Mouse (Mus musculus) cerebellum, postnatal 36 days (tissue): ENCODE data around the gene Prr36.

Experiments used
- DNase-seq, 2 experiments: peaks; one replicate each; pipeline ENCODE4 v3.0.0; 2021 to 2022; ENCODE audit warnings: mixed read lengths in 2 of 2

Gene Prr36

GRCm38 (mm10) chr8:4201321-4201720 lies 15.9 kb downstream of the Prr36 start:
- DNase-seq = no peak

GRCm38 (mm10) chr8:4193588-4193894 lies 23.7 kb downstream of the Prr36 start:
- DNase-seq = no peak

GRCm38 (mm10) chr8:4192807-4193587 lies 24.3 kb downstream of the Prr36 start:
- DNase-seq = peak; percentile 89 to 90

DNA sequence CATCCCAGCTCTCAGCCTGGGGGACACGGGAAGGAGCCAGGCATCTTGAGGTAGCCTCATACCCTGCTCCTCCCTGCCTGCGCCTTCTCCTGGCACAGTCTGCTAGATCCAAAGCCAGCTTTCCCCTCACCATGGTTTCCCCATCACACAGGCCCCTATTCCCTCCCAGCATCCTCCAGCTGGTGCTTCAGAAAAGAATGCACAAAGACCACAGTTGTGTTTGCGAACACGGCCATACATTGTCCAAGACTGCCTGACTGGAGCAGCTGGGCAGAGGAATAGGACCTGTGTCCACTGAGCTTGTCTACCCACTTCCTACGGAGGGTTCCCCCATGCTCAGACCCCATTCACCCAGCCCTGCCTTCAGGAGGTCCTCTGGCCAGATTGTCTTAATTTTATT lies 25.0 kb downstream of the Prr36 start:
- no peak for DNase-seq

DNA sequence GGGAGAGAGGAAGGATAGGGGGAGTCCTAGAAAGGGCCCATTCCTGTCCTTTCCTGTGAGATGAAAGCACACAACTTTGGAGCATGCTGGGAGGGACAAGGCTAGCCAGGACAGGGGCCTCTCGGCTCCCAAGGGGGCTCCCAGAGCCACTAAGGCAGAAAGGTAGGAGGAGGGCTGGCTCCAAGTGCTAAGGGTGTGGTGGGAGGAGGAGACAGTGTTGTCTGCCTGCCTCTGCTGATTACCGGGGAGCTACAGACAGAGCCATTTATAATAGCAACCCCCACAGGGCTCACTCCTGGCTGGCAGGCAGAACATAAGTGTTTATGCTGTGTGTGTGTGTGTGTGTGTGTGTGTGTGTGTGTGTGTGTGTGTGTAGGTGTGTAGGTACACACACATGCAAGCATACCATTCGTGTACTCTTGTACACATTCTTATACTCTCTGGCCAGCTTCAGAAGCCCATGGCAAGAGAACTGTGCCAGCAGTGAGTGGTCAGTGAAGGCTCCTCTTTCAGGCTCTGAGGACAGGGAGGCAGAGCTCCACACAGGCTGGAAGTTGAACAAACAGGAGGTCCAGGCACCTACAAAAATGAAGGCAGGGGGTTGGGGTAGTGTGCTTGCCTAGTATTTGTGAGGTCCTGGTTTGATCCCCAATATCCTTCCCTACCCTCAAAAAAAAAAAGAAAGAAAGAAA lies 28.1 kb downstream of the Prr36 start:
- DNase-seq = no peak

GRCm38 (mm10) chr8:4188605-4189004 lies 28.7 kb downstream of the Prr36 start:
- no peak for DNase-seq

- no peak for DNase-seq
Measured at GRCm38 (mm10) chr8:4186151-4186550, 31.1 kb downstream of the Prr36 start.

DNA sequence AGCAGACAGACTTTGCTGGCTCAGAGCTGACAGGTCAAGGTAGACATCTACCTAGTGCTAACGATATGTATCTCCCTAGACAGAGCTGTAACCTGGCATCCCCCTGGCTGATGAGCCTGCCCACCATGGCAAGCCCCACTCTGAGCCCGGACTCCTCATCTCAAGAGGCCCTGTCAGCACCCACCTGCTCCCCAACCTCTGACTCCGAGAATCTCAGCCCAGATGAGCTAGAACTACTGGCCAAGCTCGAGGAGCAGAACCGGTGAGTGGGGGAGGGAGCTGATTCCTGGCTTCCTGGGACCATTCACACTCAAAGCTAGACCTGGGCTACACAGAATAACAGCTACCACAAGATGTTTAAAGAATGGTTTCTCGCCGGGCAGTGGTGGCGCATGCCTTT lies 33.9 kb downstream of the Prr36 start:
- no peak for DNase-seq

- no peak for DNase-seq
Measured at GRCm38 (mm10) chr8:4174018-4174417, 43.2 kb downstream of the Prr36 start.

DNA sequence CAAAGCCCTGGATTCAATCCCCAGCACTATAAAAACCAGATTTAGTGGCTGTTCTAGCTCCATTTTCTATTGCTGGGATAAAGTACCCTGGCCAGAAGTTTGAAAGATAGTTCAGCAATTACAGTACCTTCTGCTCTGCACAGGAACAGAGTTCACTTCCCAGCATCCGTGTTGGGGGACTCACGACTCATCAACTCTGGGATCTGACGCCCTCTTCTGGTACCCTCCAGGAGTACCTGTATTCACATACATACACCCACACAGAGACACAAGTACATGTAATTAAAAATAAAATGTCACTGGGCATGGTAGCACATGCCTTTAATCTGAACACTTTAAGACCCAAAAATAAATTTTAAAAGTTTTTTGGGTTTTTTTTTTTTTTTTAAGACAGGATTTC lies 44.8 kb downstream of the Prr36 start:
- no peak for DNase-seq

GRCm38 (mm10) chr8:4167918-4168317 lies 49.3 kb downstream of the Prr36 start:
- no peak for DNase-seq

DNA sequence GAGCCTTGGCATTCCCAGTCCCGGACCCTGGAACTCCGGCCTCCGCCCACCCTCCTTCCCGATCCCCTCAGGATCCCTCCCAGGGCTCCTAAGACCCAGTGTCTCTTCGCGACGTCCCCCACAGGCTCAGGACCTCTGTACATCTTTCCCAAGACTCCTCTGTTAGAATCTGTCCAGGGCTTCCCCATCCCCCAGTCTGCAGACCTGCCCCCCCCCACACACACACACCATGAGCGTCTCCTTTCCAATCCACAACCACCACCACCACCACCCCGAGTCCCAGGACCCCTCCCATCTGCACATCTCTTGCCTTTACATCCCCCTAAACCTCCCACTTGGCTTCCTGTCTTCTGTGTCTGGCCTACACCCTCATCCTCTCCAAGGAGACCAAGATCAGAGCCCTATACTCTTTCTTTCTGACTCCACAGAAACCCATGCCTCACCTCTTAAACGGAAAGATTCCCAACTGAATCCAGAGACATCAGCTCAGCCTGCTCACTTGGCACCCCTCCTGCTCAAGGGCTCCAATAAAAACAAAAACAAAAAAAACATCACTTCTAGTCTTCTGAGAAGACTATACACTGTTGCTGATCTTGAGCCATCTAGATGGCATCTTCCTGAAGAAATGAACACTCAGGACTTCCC lies 50.3 kb downstream of the Prr36 start:
- no peak for DNase-seq

GRCm38 (mm10) chr8:4165852-4166751 lies 51.2 kb downstream of the Prr36 start, which contains the start of gene Evi5l:
TSS of gene Evi5l (plus strand) at chr8:4166567.
- peak; percentile 99 to 100 for DNase-seq

DNA sequence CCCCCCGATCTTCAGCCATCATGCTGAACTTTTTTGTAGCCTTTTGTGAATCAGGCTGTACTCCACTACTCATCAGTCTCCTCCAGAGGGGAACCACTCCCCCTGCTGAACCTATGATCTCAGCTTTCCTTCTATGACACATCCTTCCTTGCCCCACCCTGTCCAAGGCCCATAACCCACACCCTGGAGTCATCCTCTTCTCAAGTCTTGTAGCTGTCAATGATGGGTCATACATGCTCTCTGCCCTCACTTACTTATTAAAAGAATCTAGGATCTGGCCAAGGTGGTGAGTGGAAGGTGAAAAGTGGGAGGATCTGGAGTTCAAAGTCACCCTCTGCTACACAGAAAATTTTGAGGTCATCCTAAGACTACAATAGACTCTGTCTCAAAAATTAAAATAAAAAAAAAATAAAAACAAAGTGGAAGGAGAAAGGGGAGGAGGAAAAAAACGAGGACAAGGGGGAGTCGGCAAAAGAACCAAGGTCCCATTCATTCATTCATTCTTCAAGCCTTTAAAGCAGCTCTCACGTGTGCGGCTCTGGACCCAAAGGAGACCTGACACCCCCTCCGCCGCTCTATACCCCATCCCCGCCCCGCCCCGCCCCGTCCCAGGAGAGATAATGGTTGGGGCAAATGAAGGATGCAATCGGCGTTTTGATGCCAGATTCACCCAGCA lies 51.9 kb downstream of the Prr36 start:
- no peak for DNase-seq

DNA sequence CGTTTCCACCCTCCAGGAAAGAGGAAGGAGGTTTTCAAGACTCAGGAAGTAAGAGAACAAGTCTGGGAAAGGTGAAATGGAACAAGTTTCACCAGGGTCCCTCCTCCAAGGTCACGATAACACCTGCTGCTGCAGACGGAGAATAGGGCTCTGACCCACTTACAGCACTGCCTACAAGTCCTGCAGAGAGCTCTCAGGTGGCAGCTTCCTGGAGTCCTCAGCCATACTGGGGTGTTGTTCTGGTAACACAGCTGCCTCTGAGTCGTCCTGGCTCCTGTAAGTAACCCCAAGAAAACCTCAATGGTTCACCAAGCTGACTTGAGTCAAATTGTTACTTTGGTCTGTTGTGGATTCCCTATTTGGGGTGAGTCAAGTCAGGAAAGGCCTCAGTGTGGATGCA lies 54.5 kb downstream of the Prr36 start:
- no peak for DNase-seq
